Mouse (Mus musculus) heart, postnatal 0 days (tissue): ENCODE data around the gene Rhox6. TPM values are rescaled to one million over a fixed set of nuclear protein-coding genes. Genes with fewer than 3 reads are reported as not detected.
A peak's percentile ranks its signal among the peaks of the same experiment; 100 is the strongest.
"Not testable (repeated sequence)": the region's sequence is repeated elsewhere in the genome, so short reads cannot be mapped to it uniquely, and the experiment has no call there.

ENCODE experiments used
- ATAC-seq: fragments of 200-750 bp; cut with Nextera tagmentation; 2 replicates; pipeline ENCODE4 v1.8.0; 2017; ENCODE audit warnings: low read depth, moderate number of reproducible peaks, moderate library complexity; ENCODE audit not compliant: insufficient read depth
- DNase-seq: peaks from one replicate; pipeline ENCODE4 v3.0.0-alpha.2; 2016; ENCODE audit warnings: low spot score
- H3K27ac ChIP-seq: fragments of 300-500 bp; sonication (generic); 2 replicates; pipeline ENCODE4 v1.5.1; 2014; ENCODE audit warnings: low read depth, mild to moderate bottlenecking
- H3K27me3 ChIP-seq: fragments of 300-500 bp; sonication (generic); 2 replicates; pipeline ENCODE4 v1.6.1; 2014; ENCODE audit warnings: low read length, mixed read lengths; ENCODE audit not compliant: control insufficient read depth, insufficient read depth
- H3K36me3 ChIP-seq: fragments of 300-500 bp; sonication (generic); replicated peaks from 2 replicates; pipeline ENCODE4 v1.6.1; 2014; ENCODE audit warnings: low read length, mixed read lengths; ENCODE audit not compliant: control insufficient read depth, insufficient read depth
- H3K4me1 ChIP-seq: fragments of 300-500 bp; sonication (generic); 2 replicates; pipeline ENCODE4 v1.6.1; 2014; ENCODE audit warnings: antibody characterized with exemption; ENCODE audit not compliant: control insufficient read depth, insufficient read depth
- H3K4me2 ChIP-seq: fragments of 300-500 bp; sonication (generic); 2 replicates; pipeline ENCODE4 v1.6.1; 2014; ENCODE audit warnings: low read depth, mild to moderate bottlenecking, low read length, moderate library complexity
- H3K4me3 ChIP-seq: fragments of 300-500 bp; sonication (generic); 2 replicates; pipeline ENCODE4 v1.5.1; 2014; ENCODE audit warnings: low read depth, low read length
- H3K9ac ChIP-seq: fragments of 300-500 bp; sonication (generic); replicated peaks from 2 replicates; pipeline ENCODE4 v1.6.1; 2014; ENCODE audit warnings: low read depth, low read length, mixed read lengths
- H3K9me3 ChIP-seq: fragments of 300-500 bp; sonication (generic); replicated peaks from 2 replicates; pipeline ENCODE4 v1.6.1; 2016; ENCODE audit warnings: low read length; ENCODE audit not compliant: control insufficient read depth
- CTCF ChIP-seq: IDR thresholded peaks from 2 replicates; pipeline ENCODE4 v1.5.1; 2016; ENCODE audit warnings: antibody characterized with exemption, control low read depth, low read depth
- EP300 ChIP-seq: IDR thresholded peaks from 2 replicates; pipeline ENCODE4 v1.6.1; 2016; ENCODE audit warnings: antibody characterized with exemption, low read depth
- WGBS: fragments of 180-500 bp; shearing (Covaris S2); extraction: QIAGEN DNeasy Blood & Tissue Kit; methylation state at CpG from one replicate; pipeline ENCODE4 v1.1.7; 2014; 5-methylcytosine and 5-hydroxymethylcytosine counted together
- polyA plus RNA-seq: library from polyadenylated mRNA; unstranded; fragments of >200 nt; fragmentation: Nextera tagmentation; extraction: Ambion mirVana; gene quantifications from 2 replicates; pipeline ENCODE4 v1.2.1, GENCODE M21; 2015
- total RNA-seq: library from RNA; depleted of rRNA; stranded (reverse); fragments of >200 nt; gene quantifications from 2 replicates; pipeline ENCODE4 v1.2.3, GENCODE M21; 2014; ENCODE audit warnings: low replicate concordance; rRNA removed

Gene Rhox6
- not detected in 2 replicates for total RNA-seq
- polyA plus RNA-seq = not detected in 2 replicates

GRCm38 (mm10) chrX:37826610-37827009 is at the start of gene Rhox6:
Gene Rhox6 (plus strand): TSS chrX:37826910.
- WGBS = 89% methylated on average over 4 of the region's 12 CpGs
- H3K4me2 ChIP-seq, H3K36me3 ChIP-seq, DNase-seq, H3K4me3 ChIP-seq, H3K27ac ChIP-seq, ATAC-seq, H3K27me3 ChIP-seq, H3K9me3 ChIP-seq, H3K4me1 ChIP-seq, H3K9ac ChIP-seq: not testable (repeated sequence)

DNA sequence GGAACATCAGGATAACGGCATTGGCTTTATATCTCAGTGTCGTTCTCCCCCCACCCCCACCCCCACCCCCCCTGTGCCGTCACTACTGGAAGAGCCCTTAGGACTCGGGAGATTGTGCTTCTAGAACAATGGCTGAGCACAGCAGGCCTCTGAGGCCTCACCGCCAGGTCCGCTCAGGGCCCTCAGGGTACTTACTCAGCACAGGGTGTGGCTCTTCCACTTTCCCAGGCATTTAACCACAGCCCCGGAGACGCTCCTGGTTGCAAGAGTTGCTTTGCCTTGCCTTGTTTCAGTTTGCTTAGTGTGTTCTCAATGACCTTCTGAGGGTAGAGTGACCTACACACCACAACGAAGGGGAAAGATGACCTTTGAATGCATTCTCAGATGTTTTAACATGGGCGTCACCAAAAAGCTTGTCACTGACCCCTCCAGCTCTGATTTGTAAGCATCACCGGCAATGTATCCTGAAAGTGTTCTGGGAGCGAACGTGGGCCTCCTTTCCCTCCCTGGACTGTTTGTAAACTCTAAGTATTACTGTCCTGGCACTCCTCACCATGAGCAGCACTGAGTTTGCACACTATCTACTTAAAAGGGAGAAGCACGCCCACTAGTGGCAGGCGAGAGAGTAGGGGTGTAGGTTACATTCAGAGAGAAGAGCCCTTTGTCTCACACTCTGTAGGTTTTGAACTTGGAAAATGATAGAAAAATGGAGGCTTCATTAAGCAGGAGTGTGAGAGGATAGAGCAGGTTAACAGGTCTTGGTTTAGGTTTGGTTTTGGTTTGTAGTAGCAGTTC is 19.2 kb upstream of the Rhox6 start:
- DNase-seq (no peak), ATAC-seq (no peak)
- 75% methylated on average over 15 of the region's 15 CpGs for WGBS

DNA sequence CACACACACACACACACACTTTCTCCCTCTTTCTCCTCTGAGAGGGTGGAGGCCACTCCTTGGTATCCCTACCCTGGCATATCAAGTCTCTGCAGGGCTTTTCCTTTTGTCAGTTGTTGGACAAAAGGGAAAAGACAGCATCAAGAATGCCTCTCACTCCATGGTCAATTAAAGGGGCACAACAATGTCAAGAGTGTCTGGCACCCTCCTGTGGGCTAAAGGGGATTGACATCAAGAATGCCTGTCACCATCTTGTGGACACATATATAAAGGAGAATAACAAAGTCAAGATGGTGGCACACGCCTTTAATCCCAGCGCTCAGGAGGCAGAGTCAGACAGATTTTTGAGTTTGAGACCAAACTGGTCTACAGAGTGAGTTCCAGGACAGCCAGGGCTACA is 17.3 kb upstream of the Rhox6 start:
- 77% methylated on average over 2 of the region's 2 CpGs for WGBS
- no peak overlapping the region for H3K9ac ChIP-seq
- ATAC-seq (no peak), DNase-seq (no peak)
- no peaks in the 10 kb centered on the region for H3K4me1 ChIP-seq
- no peak overlapping the region for H3K4me3 ChIP-seq
- no peak overlapping the region for H3K4me2 ChIP-seq
- H3K27ac ChIP-seq = no peak overlapping the region
- H3K27me3 ChIP-seq = no peaks in the 10 kb centered on the region
- TF ChIP-seq CTCF (peak; percentile 17; the same call in 1 of the 2 replicates), EP300 (no peak)
- no peaks in the 10 kb centered on the region for H3K9me3 ChIP-seq
- H3K36me3 ChIP-seq = no peaks in the 10 kb centered on the region

More for the DNA sequence above, 19.2 kb upstream of the Rhox6 start:
- Histone ChIP-seq H3K4me1 (no peaks in the 10 kb centered on the region), H3K9ac (no peak overlapping the region), H3K27me3 (no peaks in the 10 kb centered on the region), H3K4me2 (no peak overlapping the region), H3K4me3 (no peak overlapping the region), H3K36me3 (no peaks in the 10 kb centered on the region), H3K9me3 (no peaks in the 10 kb centered on the region), H3K27ac (no peak overlapping the region)
- TF ChIP-seq EP300 = no peak
- peak; percentile 10; the same call in 1 of the 2 replicates for TF ChIP-seq CTCF

GRCm38 (mm10) chrX:37811179-37811578 is 15.5 kb upstream of the Rhox6 start:
- Histone ChIP-seq H3K9ac (no peak overlapping the region), H3K4me2 (no peak overlapping the region), H3K4me3 (no peak overlapping the region), H3K36me3 (no peaks in the 10 kb centered on the region), H3K27ac (no peak overlapping the region), H3K9me3 (no peaks in the 10 kb centered on the region), H3K4me1 (no peaks in the 10 kb centered on the region), H3K27me3 (no peaks in the 10 kb centered on the region)
- 23% methylated on average over 5 of the region's 5 CpGs for WGBS
- no peak for DNase-seq
- no peak for ATAC-seq
- TF ChIP-seq CTCF = peak; percentile 61
- TF ChIP-seq EP300 = no peak

GRCm38 (mm10) chrX:37815665-37816064 is 11.0 kb upstream of the Rhox6 start:
- TF ChIP-seq EP300 (no peak), CTCF (peak; percentile 27; the same call in 1 of the 2 replicates)
- 61% methylated on average over 10 of the region's 10 CpGs for WGBS
- H3K9me3 ChIP-seq = no peaks in the 10 kb centered on the region

DNA sequence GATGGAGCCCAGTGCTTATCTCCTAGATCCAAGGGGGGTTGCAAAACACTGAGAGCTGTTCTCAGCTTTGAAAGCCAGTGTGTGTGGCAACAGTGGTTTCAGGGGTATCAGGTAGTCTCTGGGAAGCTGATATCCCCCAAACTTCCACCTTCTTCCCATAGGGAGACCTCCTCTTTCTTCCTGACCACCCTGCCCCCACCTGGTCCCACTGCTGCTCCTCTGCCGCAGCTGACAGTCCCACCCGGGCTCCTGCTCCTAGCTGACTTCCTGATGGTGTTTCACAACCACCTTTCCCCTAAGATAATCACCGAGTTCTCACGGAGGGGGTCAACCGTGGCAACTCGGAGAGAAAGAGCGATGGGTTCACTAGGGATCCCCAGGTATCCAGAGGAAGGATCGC is 4.7 kb downstream of the Rhox6 start, which contains the start of gene Rhox7a:
Gene Rhox7a, plus strand, starts transcription at position 301 of the 400 bp plus-strand sequence.
- not testable (repeated sequence) for H3K4me1 ChIP-seq, ATAC-seq, H3K4me2 ChIP-seq, DNase-seq, H3K27ac ChIP-seq, H3K36me3 ChIP-seq, H3K27me3 ChIP-seq, H3K4me3 ChIP-seq, H3K9ac ChIP-seq, H3K9me3 ChIP-seq
- 63% methylated on average over 8 of the region's 8 CpGs for WGBS

More at GRCm38 (mm10) chrX:37815665-37816064, 11.0 kb upstream of the Rhox6 start:
- Histone ChIP-seq H3K27ac (no peak overlapping the region), H3K27me3 (no peaks in the 10 kb centered on the region), H3K4me2 (no peak overlapping the region), H3K4me3 (no peak overlapping the region), H3K36me3 (no peaks in the 10 kb centered on the region), H3K9ac (no peak overlapping the region), H3K4me1 (no peaks in the 10 kb centered on the region)
- no peak for ATAC-seq
- DNase-seq = no peak
